Mouse (Mus musculus): Measurements from ENCODE around the gene Fbxl21.
A peak's percentile ranks its signal among the peaks of the same experiment; 100 is the strongest.

Fbxl21 gene

DNA sequence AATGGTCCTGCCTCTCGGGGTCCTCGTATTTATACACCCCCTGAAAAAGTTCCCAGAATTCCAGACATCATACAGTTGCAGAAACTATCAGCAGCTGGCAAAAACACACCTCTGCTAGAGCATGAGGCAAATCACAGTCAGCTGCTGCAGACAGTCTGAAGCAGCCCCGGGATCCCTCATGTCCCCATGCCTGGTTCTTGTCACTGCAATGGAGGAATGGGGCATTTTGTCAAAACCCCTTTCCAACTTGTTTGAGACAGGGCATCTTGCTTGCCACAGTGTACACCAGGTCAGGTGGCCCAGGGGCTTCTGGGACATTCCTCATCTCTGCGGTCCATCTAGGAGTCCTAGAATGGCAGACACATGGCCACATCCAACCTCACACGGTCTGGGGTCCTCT lies 12.7 kb downstream of the Fbxl21 start:
- DNase-seq (ENCODE audit: low read depth, low spot score): no peak

GRCm38 (mm10) chr13:56535570-56535969 lies 13.3 kb downstream of the Fbxl21 start:
- DNase-seq (ENCODE audit: low read depth, low spot score): no peak

GRCm38 (mm10) chr13:56537026-56537425 lies 14.8 kb downstream of the Fbxl21 start:
- no peak for DNase-seq (ENCODE audit: low read depth, low spot score)

- DNase-seq (ENCODE audit: low read depth, low spot score): no peak
These were observed 17.6 kb downstream of the Fbxl21 start for GRCm38 (mm10) chr13:56539846-56540245.

- no peak for DNase-seq (ENCODE audit: low read depth, low spot score)
These were observed 21.5 kb downstream of the Fbxl21 start for GRCm38 (mm10) chr13:56543805-56544204.

- no peak for DNase-seq (ENCODE audit: low read depth, low spot score)
These were observed 22.7 kb downstream of the Fbxl21 start for GRCm38 (mm10) chr13:56544956-56545355.

GRCm38 (mm10) chr13:56548401-56548800 lies 26.1 kb downstream of the Fbxl21 start, which contains the start of gene Lect2:
Gene Lect2, minus strand, starts transcription at chr13:56548502.
- DNase-seq (ENCODE audit: low read depth, low spot score): no peak

DNA sequence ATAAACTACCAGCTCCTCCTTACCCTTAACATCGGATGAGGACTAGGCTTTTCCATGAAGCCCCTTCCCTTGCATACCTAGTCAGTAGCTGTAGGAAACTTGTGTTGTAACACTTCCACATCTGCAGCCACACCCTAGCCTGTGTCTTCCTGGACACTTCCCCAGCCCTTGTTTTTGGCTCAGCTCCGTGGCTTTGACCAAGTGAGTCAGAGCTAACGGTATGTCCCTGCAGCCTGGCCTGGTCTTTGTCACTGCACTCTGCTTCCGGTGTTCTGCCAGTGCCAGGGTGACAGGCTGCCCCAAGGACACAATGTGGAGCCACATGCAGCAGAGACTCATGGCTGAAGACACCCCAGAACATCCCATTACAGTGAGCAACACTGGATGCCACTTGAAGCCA lies 27.1 kb downstream of the Fbxl21 start:
- no peak for DNase-seq (ENCODE audit: low read depth, low spot score)

GRCm38 (mm10) chr13:56550574-56550973 lies 28.3 kb downstream of the Fbxl21 start:
- no peak for DNase-seq (ENCODE audit: low read depth, low spot score)

DNA sequence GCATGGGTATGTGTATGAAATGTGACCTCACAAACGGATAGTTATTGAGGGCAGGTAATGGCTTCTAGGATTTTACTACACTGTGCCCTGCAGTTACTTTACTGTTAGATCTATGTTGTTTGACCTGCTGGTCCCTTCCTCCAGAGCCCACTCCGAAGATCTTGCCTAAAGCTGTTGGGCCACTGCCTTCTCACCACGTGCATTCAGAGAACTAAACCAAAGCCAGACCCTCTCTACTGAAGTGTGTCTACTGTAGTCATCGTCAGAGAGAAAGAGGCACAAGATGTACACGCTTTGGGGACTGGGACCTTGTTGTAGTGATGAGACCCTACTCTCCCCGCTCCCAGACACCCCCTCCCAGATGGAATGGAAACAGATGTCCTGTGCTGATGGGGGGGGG lies 29.4 kb downstream of the Fbxl21 start:
- no peak for DNase-seq (ENCODE audit: low read depth, low spot score)

DNA sequence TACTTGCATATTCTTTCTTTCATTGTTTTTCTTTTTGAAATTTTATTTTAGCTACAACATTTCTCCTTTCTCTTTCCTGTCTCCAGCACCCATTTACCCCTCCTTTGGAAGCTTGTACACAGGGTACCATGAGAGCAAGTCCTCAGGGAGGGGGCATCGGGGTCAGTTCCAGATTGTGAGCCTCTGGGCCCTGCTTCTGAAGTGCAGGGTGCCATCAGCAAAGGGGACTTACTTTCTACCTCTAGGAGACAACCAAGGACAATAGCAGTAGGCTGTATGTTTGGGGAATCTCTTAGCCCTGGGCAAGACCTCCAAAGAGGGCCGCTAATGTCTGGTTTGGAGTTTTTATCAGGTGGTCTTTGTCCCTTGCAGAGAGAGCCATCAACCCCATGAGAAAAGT lies 31.7 kb downstream of the Fbxl21 start:
- DNase-seq (ENCODE audit: low read depth, low spot score): no peak

- peak; percentile 46 for DNase-seq (ENCODE audit: low read depth, low spot score)
These were observed 32.1 kb downstream of the Fbxl21 start for GRCm38 (mm10) chr13:56554409-56554808.

DNA sequence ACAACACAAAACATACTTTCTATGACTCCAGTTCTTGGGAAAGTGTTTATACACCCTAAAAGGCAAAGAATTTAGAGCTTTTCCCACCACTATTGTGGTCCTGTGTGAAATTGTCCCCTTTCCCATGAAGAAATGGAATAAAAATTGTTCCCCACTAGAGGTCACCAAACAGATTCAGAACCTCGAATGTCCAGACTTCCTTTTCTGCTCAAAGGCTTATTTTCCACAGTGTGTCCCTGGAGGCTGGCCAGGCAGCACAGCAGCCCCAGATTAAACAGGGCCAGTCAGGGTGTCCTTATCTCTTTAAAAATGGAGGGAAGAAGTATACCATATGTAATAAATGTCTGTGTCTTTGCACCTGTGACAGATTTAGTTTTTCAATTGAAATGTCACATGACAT lies 33.7 kb downstream of the Fbxl21 start:
- DNase-seq (ENCODE audit: low read depth, low spot score): peak; percentile 43

- no peak for DNase-seq (ENCODE audit: low read depth, low spot score)
These were observed 34.4 kb downstream of the Fbxl21 start for GRCm38 (mm10) chr13:56556701-56557100.

DNA sequence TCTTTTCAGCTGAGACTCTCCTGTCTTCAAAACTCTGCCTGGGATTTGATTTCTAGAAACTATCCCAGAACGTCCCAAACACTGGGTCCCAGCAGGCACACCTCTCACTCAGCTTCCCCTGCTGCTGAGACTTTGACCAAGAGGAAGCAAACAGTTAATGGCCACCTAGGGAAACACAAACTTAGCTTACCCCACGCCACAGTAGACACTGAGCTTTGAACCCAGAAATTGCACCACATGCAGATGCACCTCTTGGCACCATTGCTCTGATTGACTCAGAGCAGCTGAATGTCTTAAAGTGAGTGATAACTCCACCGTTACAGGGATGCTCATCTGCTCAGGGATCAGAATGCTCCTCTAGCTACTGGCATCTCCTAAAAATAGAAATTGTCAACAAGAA lies 36.5 kb downstream of the Fbxl21 start:
- DNase-seq (ENCODE audit: low read depth, low spot score): no peak

- DNase-seq (ENCODE audit: low read depth, low spot score): no peak
These were observed 37.6 kb downstream of the Fbxl21 start for GRCm38 (mm10) chr13:56559841-56560370.

DNA sequence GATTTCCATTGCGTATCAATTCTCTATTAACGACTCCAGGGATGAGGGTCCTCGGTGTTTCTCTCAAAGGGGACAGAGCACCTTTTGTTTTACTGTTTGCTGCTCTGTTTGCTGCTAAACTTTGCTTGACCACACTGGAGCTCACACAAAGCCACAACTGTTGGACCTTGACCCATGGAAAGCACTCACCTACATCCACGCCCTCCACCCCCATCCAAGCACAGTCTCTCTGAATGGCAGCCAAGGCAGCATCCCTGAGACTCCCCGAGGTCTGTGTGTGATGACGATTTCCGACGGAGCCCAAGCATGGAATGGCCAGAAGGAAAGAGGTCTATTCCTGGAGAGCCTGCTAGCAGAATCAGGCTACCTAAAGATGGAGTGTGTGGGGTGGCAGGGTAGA lies 38.9 kb downstream of the Fbxl21 start:
- no peak for DNase-seq (ENCODE audit: low read depth, low spot score)

DNA sequence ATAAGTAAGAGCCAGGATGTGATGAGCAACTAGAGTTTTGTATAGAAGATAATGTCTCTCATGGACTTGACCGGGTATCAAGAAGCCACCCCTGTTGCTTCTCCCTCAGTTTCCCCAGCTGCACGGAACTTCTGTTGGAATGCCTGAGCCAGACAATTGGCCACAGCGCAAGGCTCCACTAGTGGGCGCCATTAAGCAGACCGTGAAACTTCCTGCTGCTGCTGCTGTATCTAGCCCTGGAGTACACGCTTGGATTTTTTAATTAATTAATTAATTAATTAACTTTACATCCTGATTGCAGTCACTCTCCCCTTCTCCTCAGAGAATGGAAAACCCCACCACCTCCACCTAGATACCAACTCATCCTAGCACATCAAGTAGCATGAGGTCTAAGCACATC lies 40.8 kb downstream of the Fbxl21 start:
- no peak for DNase-seq (ENCODE audit: low read depth, low spot score)

DNA sequence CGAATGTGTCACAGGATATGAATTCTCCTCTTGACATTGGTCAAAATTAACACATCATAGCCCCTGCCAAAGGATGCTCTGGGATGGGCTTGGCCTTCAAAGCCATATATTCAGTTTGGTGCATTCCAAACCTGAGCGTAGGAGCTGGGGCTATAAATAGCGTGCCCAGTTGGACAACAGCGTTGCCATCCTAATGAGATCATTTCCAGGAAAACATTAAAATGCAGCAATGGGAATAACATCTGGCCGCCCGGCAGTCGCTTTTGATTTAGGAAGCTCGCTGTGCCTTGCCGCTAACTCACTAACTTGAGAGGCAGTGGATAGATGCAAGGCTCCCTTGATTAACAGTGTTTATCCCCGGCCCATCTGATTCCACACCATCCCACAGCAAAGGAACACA lies 44.1 kb downstream of the Fbxl21 start:
- DNase-seq (ENCODE audit: low read depth, low spot score): peak; percentile 43

DNA sequence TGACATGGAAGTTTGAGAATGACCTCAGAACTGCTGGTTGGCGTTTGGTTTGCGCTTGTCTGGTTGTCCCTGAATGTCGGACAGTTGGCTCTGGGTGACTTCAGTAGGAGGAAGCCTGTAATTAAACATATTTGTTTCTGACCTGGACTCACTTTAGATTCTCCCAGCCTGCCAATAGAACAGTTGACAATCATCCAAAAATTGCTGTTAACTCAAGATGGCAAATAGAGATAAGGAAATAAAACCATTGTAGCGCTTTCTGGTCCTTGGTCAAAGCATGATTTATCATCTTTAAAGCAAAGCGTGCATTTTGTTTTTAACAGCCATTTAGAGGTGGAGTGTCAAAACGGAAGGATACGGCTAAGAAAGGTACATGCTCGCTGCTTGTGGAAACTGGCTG lies 49.4 kb downstream of the Fbxl21 start:
- no peak for DNase-seq (ENCODE audit: low read depth, low spot score)

DNA sequence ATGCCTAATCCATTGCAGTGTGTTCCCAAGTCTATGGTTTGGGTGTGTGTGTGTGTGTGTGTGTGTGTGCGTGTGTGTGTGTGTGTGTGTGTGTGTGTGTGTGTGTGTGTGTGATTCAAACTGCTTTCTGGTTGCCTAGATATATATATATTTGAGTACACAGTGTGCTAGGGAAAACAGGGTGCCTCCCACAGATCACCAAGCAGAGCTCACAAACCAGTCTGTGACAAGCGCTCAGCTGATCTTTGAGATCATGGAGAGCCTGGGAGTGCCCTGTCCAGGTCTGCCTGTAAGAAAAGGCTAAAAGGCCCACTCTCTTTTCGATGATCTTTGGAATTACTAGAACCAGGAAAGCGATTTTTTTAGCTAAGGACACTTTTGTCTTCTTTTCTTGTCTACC lies 52.8 kb downstream of the Fbxl21 start:
- DNase-seq (ENCODE audit: low read depth, low spot score): no peak

DNA sequence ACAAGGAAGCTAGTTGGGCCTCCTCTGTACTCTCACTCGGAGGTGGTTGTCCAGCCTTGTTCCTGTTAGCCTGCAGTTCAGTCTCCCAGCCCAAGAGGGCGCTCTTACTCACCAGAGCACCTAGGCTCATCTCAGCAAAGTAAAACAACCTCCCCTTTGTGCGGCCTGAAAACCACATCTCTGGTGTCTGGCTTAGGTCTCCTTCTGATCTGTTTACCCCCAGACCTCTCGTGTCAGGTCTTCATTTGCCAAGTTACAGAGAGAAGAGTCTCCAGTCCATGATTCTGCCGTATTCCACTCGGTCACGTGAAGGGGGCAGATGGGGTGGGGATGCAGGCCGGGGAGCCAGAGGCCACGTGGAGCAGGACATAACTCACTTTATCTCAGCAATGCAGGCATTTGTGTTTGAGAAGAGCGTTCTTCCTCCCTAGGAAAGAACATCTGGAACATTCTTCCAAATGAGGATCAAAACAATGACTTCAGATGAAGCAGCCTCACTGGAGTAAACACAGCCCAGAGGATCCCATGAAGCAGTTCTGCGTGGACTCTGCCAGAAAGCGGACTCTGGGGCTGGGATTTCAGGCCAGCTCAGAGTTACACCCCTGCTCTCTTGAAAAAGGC lies 53.5 kb downstream of the Fbxl21 start:
- peak; percentile 81 for DNase-seq (ENCODE audit: low read depth, low spot score)

GRCm38 (mm10) chr13:56578097-56578496 lies 55.8 kb downstream of the Fbxl21 start:
- no peak for DNase-seq (ENCODE audit: low read depth, low spot score)

GRCm38 (mm10) chr13:56580450-56580849 lies 58.2 kb downstream of the Fbxl21 start:
- DNase-seq (ENCODE audit: low read depth, low spot score): no peak
